Mouse (Mus musculus) large intestine, adult 2 months (tissue): ENCODE results near the gene Sys1. TPM values are rescaled to one million over a fixed set of nuclear protein-coding genes. Genes with fewer than 3 reads are reported as not detected.

Experiments used
- DNase-seq: peaks from one replicate; pipeline ENCODE4 v3.0.0-alpha.2; 2012; ENCODE audit warnings: low read depth, low spot score
- WGBS: fragments of 180-500 bp; shearing (Covaris S2); methylation state at CpG from one replicate; pipeline ENCODE4 v1.1.7; 2018; 5-methylcytosine and 5-hydroxymethylcytosine counted together
- polyA plus RNA-seq: library from polyadenylated mRNA; depleted of rRNA; stranded (reverse); fragments of >200 nt; gene quantifications from 2 replicates; pipeline ENCODE4 v1.2.3, GENCODE M21; 2012

Gene Sys1
- polyA plus RNA-seq, 1 experiment, result 104 TPM

- no peak for DNase-seq
- WGBS, result 5% methylated on average over 11 of the region's 11 CpGs
Measured at GRCm38 (mm10) chr2:164487115-164487527, 30.4 kb downstream of the Sys1 start.

GRCm38 (mm10) chr2:164487812-164488211 lies 31.0 kb downstream of the Sys1 start:
- 76% methylated on average over 9 of the region's 9 CpGs for WGBS
- no peak for DNase-seq

- 59% methylated on average over 2 of the region's 2 CpGs for WGBS
- no peak for DNase-seq
Measured at GRCm38 (mm10) chr2:164494126-164494525, 37.4 kb downstream of the Sys1 start.

- no peak for DNase-seq
- WGBS, result 24% methylated on average over 1 of the region's 1 CpGs
Measured at GRCm38 (mm10) chr2:164496331-164496730, 39.6 kb downstream of the Sys1 start.

GRCm38 (mm10) chr2:164496847-164497690 lies 40.3 kb downstream of the Sys1 start, which contains the start of gene Pigt:
Gene Pigt (plus strand): TSS chr2:164497520.
- peak; percentile 59 for DNase-seq
- WGBS, result 4% methylated on average over 43 of the region's 43 CpGs

- no peak for DNase-seq
- 3% methylated on average over 21 of the region's 21 CpGs for WGBS
Measured at GRCm38 (mm10) chr2:164497691-164498268, 41.0 kb downstream of the Sys1 start.

- no peak for DNase-seq
- 75% methylated on average over 5 of the region's 5 CpGs for WGBS
Measured at GRCm38 (mm10) chr2:164499317-164499716, 42.6 kb downstream of the Sys1 start.

GRCm38 (mm10) chr2:164500511-164500910 lies 43.7 kb downstream of the Sys1 start:
- 47% methylated on average over 7 of the region's 7 CpGs for WGBS
- DNase-seq, result no peak

- DNase-seq, result no peak
- WGBS, result 97% methylated on average over 3 of the region's 3 CpGs
Measured at GRCm38 (mm10) chr2:164504919-164505318, 48.2 kb downstream of the Sys1 start.

GRCm38 (mm10) chr2:164505619-164506347 lies 49.0 kb downstream of the Sys1 start:
- no peak for DNase-seq
- whole genome bisulfite sequencing, result 80% methylated on average over 4 of the region's 4 CpGs

GRCm38 (mm10) chr2:164507811-164508210 lies 51.0 kb downstream of the Sys1 start:
- 90% methylated on average over 19 of the region's 19 CpGs for WGBS
- no peak for DNase-seq

- no peak for DNase-seq
- 59% methylated on average over 5 of the region's 5 CpGs for WGBS
Measured at GRCm38 (mm10) chr2:164510621-164511190, 53.9 kb downstream of the Sys1 start.

GRCm38 (mm10) chr2:164512121-164512909 lies 55.6 kb downstream of the Sys1 start:
- WGBS, result 56% methylated on average over 14 of the region's 14 CpGs
- no peak for DNase-seq

GRCm38 (mm10) chr2:164513389-164513788 lies 56.6 kb downstream of the Sys1 start:
- DNase-seq, result no peak
- WGBS, result 29% methylated on average over 8 of the region's 8 CpGs

- 38% methylated on average over 3 of the region's 3 CpGs for WGBS
- DNase-seq, result no peak
Measured at GRCm38 (mm10) chr2:164514916-164515315, 58.2 kb downstream of the Sys1 start.

- DNase-seq, result no peak
- WGBS, result 68% methylated on average over 9 of the region's 9 CpGs
Measured at GRCm38 (mm10) chr2:164515897-164516296, 59.1 kb downstream of the Sys1 start.

- DNase-seq, result no peak
- 84% methylated on average over 11 of the region's 11 CpGs for WGBS
Measured at GRCm38 (mm10) chr2:164516592-164516991, 59.8 kb downstream of the Sys1 start.

GRCm38 (mm10) chr2:164517485-164518221 lies 60.9 kb downstream of the Sys1 start:
- WGBS, result 52% methylated on average over 10 of the region's 10 CpGs
- DNase-seq, result no peak
